Mouse (Mus musculus) left cerebral cortex, adult 8-10 months (tissue): ENCODE data around the gene Zfp423. TPM values are rescaled to one million over a fixed set of nuclear protein-coding genes. Genes with fewer than 3 reads are reported as not detected.

Source experiments
- DNase-seq, 2 experiments: peaks; one replicate each; pipeline ENCODE4 v3.0.0; 2022; ENCODE audit warnings: low spot score in 2 of 2
- total RNA-seq, 4 experiments: library from RNA; stranded (reverse); gene quantifications; 2 replicates each; pipeline ENCODE4 v1.2.4; 2022

Gene Zfp423
- total RNA-seq, 4 experiments from 2014 or later, result 30.7 to 35.6 (median 33.9) TPM

GRCm38 (mm10) chr8:87668736-87669135 is 290.7 kb downstream of the Zfp423 start:
- no peak for DNase-seq

- DNase-seq, result peak in 1 of 2 experiments; percentile 62
Observed at GRCm38 (mm10) chr8:87667914-87668643, 291.3 kb downstream of the Zfp423 start.

- DNase-seq, result no peak
Observed at GRCm38 (mm10) chr8:87667297-87667696, 292.1 kb downstream of the Zfp423 start.

GRCm38 (mm10) chr8:87665337-87665736 is 294.1 kb downstream of the Zfp423 start:
- DNase-seq, result no peak

GRCm38 (mm10) chr8:87664217-87664509 is 295.2 kb downstream of the Zfp423 start:
- no peak for DNase-seq

GRCm38 (mm10) chr8:87663349-87664216 is 295.8 kb downstream of the Zfp423 start:
- DNase-seq, result peak; percentile 57 to 72

GRCm38 (mm10) chr8:87662811-87663341 is 296.5 kb downstream of the Zfp423 start:
- no peak for DNase-seq

- DNase-seq, result no peak
Observed at GRCm38 (mm10) chr8:87662307-87662771, 297.1 kb downstream of the Zfp423 start.

GRCm38 (mm10) chr8:87660916-87661910 is 298.2 kb downstream of the Zfp423 start:
- no peak for DNase-seq

GRCm38 (mm10) chr8:87660029-87660915 is 299.1 kb downstream of the Zfp423 start:
- no peak for DNase-seq

- DNase-seq, result no peak
Observed at GRCm38 (mm10) chr8:87657488-87657887, 301.9 kb downstream of the Zfp423 start.

GRCm38 (mm10) chr8:87656484-87657230 is 302.7 kb downstream of the Zfp423 start:
- no peak for DNase-seq

GRCm38 (mm10) chr8:87655946-87656345 is 303.4 kb downstream of the Zfp423 start:
- no peak for DNase-seq

- DNase-seq, result no peak
Observed at GRCm38 (mm10) chr8:87647781-87648180, 311.6 kb downstream of the Zfp423 start.

- DNase-seq, result no peak
Observed at GRCm38 (mm10) chr8:87645829-87646483, 313.4 kb downstream of the Zfp423 start.

GRCm38 (mm10) chr8:87645371-87645770 is 314.0 kb downstream of the Zfp423 start:
- DNase-seq, result no peak

- DNase-seq, result no peak
Observed at GRCm38 (mm10) chr8:87640930-87641329, 318.5 kb downstream of the Zfp423 start.

GRCm38 (mm10) chr8:87636226-87636742 is 323.1 kb downstream of the Zfp423 start:
- no peak for DNase-seq
